Mouse (Mus musculus) G1E (cell line): ENCODE results near the gene Dcst1.

Source experiments
- CTCF ChIP-seq: IDR thresholded peaks from 2 replicates; pipeline ENCODE4 v1.5.1; 2012; ENCODE audit warnings: low read depth, low read length, inconsistent platforms, mixed read lengths
- GATA1 ChIP-seq: IDR thresholded peaks from 2 replicates; pipeline ENCODE4 v1.6.1; 2012; ENCODE audit warnings: borderline replicate concordance, low read length, inconsistent platforms, mixed read lengths

DNA sequence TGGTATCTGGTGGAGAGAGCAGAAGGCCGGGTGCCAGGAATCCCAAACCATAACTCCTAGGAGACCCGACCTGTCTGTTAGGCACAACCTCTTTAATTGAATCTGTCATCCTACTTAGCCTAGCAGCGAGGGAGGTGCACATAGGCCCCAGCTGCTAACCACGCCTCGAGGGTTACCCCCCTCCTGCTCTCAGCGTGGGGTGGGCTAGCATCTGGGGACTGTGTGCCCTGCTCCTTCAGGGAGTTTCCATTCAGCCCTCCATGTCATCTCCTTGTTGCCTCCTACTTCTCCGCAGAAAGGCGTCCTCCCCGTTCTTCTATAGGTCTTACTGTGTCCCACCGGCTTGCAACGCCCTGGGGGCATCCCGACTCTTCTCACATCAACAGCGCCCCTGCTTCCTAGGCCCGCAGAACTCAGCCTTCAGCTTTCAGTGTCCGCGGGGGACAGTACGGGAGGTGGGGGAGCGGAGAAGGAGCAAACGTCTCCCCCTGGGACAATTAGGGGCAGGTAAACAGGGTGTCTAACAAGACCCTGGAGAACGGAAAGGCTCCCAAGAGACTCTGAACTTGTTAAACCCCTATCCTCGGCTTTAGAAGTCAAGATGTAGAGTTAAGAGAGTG lies 46.0 kb downstream of the Dcst1 start:
- TF ChIP-seq GATA1 (no peak), CTCF (no peak)
